Mouse (Mus musculus) MEL (cell line): ENCODE measurements around the gene Hdac7. TPM values are rescaled to one million over a fixed set of nuclear protein-coding genes. Genes with fewer than 3 reads are reported as not detected.
A peak's percentile ranks its signal among the peaks of the same experiment; 100 is the strongest.
"Not testable (repeated sequence)": the region's sequence is repeated elsewhere in the genome, so short reads cannot be mapped to it uniquely, and the experiment has no call there.

Experiments used
- DNase-seq: peaks from one replicate; pipeline ENCODE4 v3.0.0; 2011; ENCODE audit warnings: low read depth, low spot score
- H3K27ac ChIP-seq: 2 replicates; pipeline ENCODE4 v1.5.1; 2012; ENCODE audit warnings: low read depth, mild to moderate bottlenecking, control low read depth, low read length, moderate library complexity; ENCODE audit not compliant: control insufficient read depth
- H3K27me3 ChIP-seq, 2 experiments: fragments of 150-350 bp in 1 of 2; sonication (generic) in 1 of 2; 2 replicates each; pipeline ENCODE4 v1.6.1; 2012; ENCODE audit warnings: low read length in 2 of 2, mild to moderate bottlenecking in 2 of 2, improper control_type of control experiment in 1 of 2, moderate library complexity in 1 of 2; ENCODE audit not compliant: insufficient read depth in 2 of 2, control insufficient read depth in 1 of 2
- H3K36me3 ChIP-seq, 2 experiments: 2 replicates each; pipeline ENCODE4 v1.6.1; 2012 to 2014; ENCODE audit warnings: low read length in 2 of 2, improper control_type of control experiment in 1 of 2, inconsistent platforms in 1 of 2, mild to moderate bottlenecking in 1 of 2; ENCODE audit not compliant: insufficient read depth in 2 of 2, control insufficient read depth in 1 of 2
- H3K4me1 ChIP-seq, 2 experiments: fragments of 150-350 bp in 1 of 2; sonication (generic) in 1 of 2; 2 replicates each; pipeline ENCODE4 v1.6.1; 2012; ENCODE audit warnings: low read length in 2 of 2, improper control_type of control experiment in 1 of 2, mild to moderate bottlenecking in 1 of 2; ENCODE audit not compliant: insufficient read depth in 2 of 2, control insufficient read depth in 1 of 2
- H3K4me3 ChIP-seq, 2 experiments: fragments of 150-350 bp in 1 of 2; sonication (generic) in 1 of 2; 2 replicates each; pipeline ENCODE4 v1.5.1; 2012; ENCODE audit warnings: low read depth in 2 of 2, low read length in 2 of 2, mild to moderate bottlenecking in 2 of 2, moderate library complexity in 2 of 2, control low read depth in 1 of 2, improper control_type of control experiment in 1 of 2; ENCODE audit not compliant: control insufficient read depth in 1 of 2, insufficient read depth in 1 of 2
- H3K79me2 ChIP-seq: 2 replicates; pipeline ENCODE4 v1.6.1; 2012; ENCODE audit warnings: mild to moderate bottlenecking, low read length, moderate library complexity; ENCODE audit not compliant: control insufficient read depth, poor library complexity, insufficient read depth
- H3K9ac ChIP-seq: 2 replicates; pipeline ENCODE4 v1.6.1; 2012; ENCODE audit warnings: low read depth, mild to moderate bottlenecking, control low read depth, low read length, moderate library complexity; ENCODE audit not compliant: control insufficient read depth, poor library complexity, severe bottlenecking
- H3K9me3 ChIP-seq: fragments of 150-350 bp; sonication (generic); replicated peaks from 2 replicates; pipeline ENCODE4 v1.6.1; 2012; ENCODE audit warnings: mild to moderate bottlenecking, low read length, improper control_type of control experiment, moderate library complexity; ENCODE audit not compliant: insufficient read depth
- CHD1 ChIP-seq: IDR thresholded peaks from 2 replicates; pipeline ENCODE4 v1.6.1; 2012; ENCODE audit warnings: low read depth, mild to moderate bottlenecking, inconsistent platforms, low read length, improper control_type of control experiment
- CHD2 ChIP-seq: IDR thresholded peaks from 2 replicates; pipeline ENCODE4 v1.6.1; 2011; ENCODE audit warnings: low read length, improper control_type of control experiment
- E2F4 ChIP-seq: IDR thresholded peaks from 2 replicates; pipeline ENCODE4 v1.6.1; 2011; ENCODE audit warnings: low read depth, low read length, improper control_type of control experiment, borderline replicate concordance
- ELF1 ChIP-seq: IDR thresholded peaks from 2 replicates; pipeline ENCODE4 v1.6.1; 2014; ENCODE audit warnings: low read depth, mild to moderate bottlenecking, inconsistent platforms, low read length, improper control_type of control experiment, moderate library complexity
- GABPA ChIP-seq: IDR thresholded peaks from 2 replicates; pipeline ENCODE4 v1.6.1; 2012; ENCODE audit warnings: low read depth, mild to moderate bottlenecking, inconsistent platforms, low read length, improper control_type of control experiment, moderate library complexity
- GATA1 ChIP-seq: IDR thresholded peaks from 2 replicates; pipeline ENCODE4 v1.6.1; 2011; ENCODE audit warnings: low read depth, low read length, improper control_type of control experiment
- HCFC1 ChIP-seq: IDR thresholded peaks from 2 replicates; pipeline ENCODE4 v1.6.1; 2012; ENCODE audit warnings: low read depth, mild to moderate bottlenecking, inconsistent platforms, low read length, improper control_type of control experiment, moderate library complexity
- MAX ChIP-seq: IDR thresholded peaks from 2 replicates; pipeline ENCODE4 v1.6.1; 2011; ENCODE audit warnings: low read length, improper control_type of control experiment
- MAZ ChIP-seq: IDR thresholded peaks from 2 replicates; pipeline ENCODE4 v1.6.1; 2012; ENCODE audit warnings: low read depth, mild to moderate bottlenecking, inconsistent platforms, low read length, improper control_type of control experiment
- MXI1 ChIP-seq: IDR thresholded peaks from 2 replicates; pipeline ENCODE4 v1.6.1; 2011; ENCODE audit warnings: mild to moderate bottlenecking, low read depth, low read length, improper control_type of control experiment
- MYC ChIP-seq: IDR thresholded peaks from 2 replicates; pipeline ENCODE4 v1.6.1; 2011; ENCODE audit warnings: low read depth, mild to moderate bottlenecking, low read length, improper control_type of control experiment, moderate library complexity
- NRF1 ChIP-seq: IDR thresholded peaks from 2 replicates; pipeline ENCODE4 v1.6.1; 2014; ENCODE audit warnings: low read depth, mild to moderate bottlenecking, inconsistent platforms, low read length, improper control_type of control experiment, moderate library complexity; ENCODE audit not compliant: poor library complexity, insufficient read depth, severe bottlenecking
- POLR2A ChIP-seq, 2 experiments: IDR thresholded peaks; 2 replicates each; pipeline ENCODE4 v1.6.1; 2011 to 2012; ENCODE audit warnings: low read length in 2 of 2, mild to moderate bottlenecking in 2 of 2, control low read depth in 1 of 2, improper control_type of control experiment in 1 of 2, low read depth in 1 of 2, moderate library complexity in 1 of 2; ENCODE audit not compliant: control insufficient read depth in 1 of 2, insufficient read depth in 1 of 2, poor library complexity in 1 of 2
- POLR2AphosphoS2 ChIP-seq: IDR thresholded peaks from 2 replicates; pipeline ENCODE4 v1.6.1; 2011; ENCODE audit warnings: low read length, improper control_type of control experiment
- RCOR1 ChIP-seq: IDR thresholded peaks from 2 replicates; pipeline ENCODE4 v1.6.1; 2012; ENCODE audit warnings: low read depth, mild to moderate bottlenecking, inconsistent platforms, low read length, improper control_type of control experiment
- SMC3 ChIP-seq: IDR thresholded peaks from 2 replicates; pipeline ENCODE4 v1.6.1; 2011; ENCODE audit warnings: low read depth, low read length, improper control_type of control experiment
- TCF12 ChIP-seq: IDR thresholded peaks from 2 replicates; pipeline ENCODE4 v1.6.1; 2014; ENCODE audit warnings: low read depth, mild to moderate bottlenecking, inconsistent platforms, low read length, improper control_type of control experiment, moderate library complexity
- UBTF ChIP-seq: IDR thresholded peaks from 2 replicates; pipeline ENCODE4 v1.6.1; 2012; ENCODE audit warnings: low read depth, mild to moderate bottlenecking, inconsistent platforms, low read length, improper control_type of control experiment, moderate library complexity, borderline replicate concordance; ENCODE audit not compliant: insufficient read depth
- USF2 ChIP-seq, 2 experiments: IDR thresholded peaks; 2 replicates each; pipeline ENCODE4 v1.6.1; 2011 to 2012; ENCODE audit warnings: improper control_type of control experiment in 2 of 2, low read length in 2 of 2, borderline replicate concordance in 1 of 2, inconsistent platforms in 1 of 2, low read depth in 1 of 2, mild to moderate bottlenecking in 1 of 2; ENCODE audit not compliant: insufficient read depth in 1 of 2
- ZC3H11A ChIP-seq: IDR thresholded peaks from 2 replicates; pipeline ENCODE4 v1.6.1; 2012; ENCODE audit warnings: low read depth, mild to moderate bottlenecking, inconsistent platforms, low read length, improper control_type of control experiment
- ZKSCAN1 ChIP-seq: IDR thresholded peaks from 2 replicates; pipeline ENCODE4 v1.6.1; 2012; ENCODE audit warnings: low read depth, mild to moderate bottlenecking, inconsistent platforms, low read length, improper control_type of control experiment, moderate library complexity
- ZMIZ1 ChIP-seq: IDR thresholded peaks from 2 replicates; pipeline ENCODE4 v1.6.1; 2012; ENCODE audit warnings: low read depth, mild to moderate bottlenecking, inconsistent platforms, low read length, improper control_type of control experiment, moderate library complexity
- ZNF384 ChIP-seq: IDR thresholded peaks from 2 replicates; pipeline ENCODE4 v1.6.1; 2012; ENCODE audit warnings: low read depth, mild to moderate bottlenecking, inconsistent platforms, low read length, improper control_type of control experiment
- polyA plus RNA-seq, 2 experiments: library from polyadenylated mRNA; stranded (reverse) in 1 of 2; unstranded in 1 of 2; fragments of >175 nt in 1 of 2; fragments of >200 nt in 1 of 2; gene quantifications; 2 replicates each; pipeline versions ENCODE4 v1.2.1 to v1.2.4; 2012; ENCODE audit warnings: low replicate concordance in 2 of 2, low read depth in 1 of 2; ENCODE audit not compliant: insufficient read length in 2 of 2, insufficient read depth in 1 of 2, missing spikeins in 1 of 2
- total RNA-seq: library from RNA; depleted of rRNA; stranded (reverse); fragments of 300-350 nt; gene quantifications from 2 replicates; pipeline ENCODE4 v1.2.3, GENCODE M21; 2012

The Hdac7 gene
- total and polyA plus RNA-seq, 3 experiments: 100 to 389 TPM; not detected in 1

GRCm38 (mm10) chr15:97871055-97872030 lies 27.0 kb upstream of the Hdac7 start:
- peaks cover 11% of the 10 kb centered on the region in 2 experiments for H3K36me3 ChIP-seq
- H3K79me2 ChIP-seq: no peaks in the 10 kb centered on the region
- no peak overlapping the region for H3K9ac ChIP-seq
- no peak overlapping the region for H3K4me3 ChIP-seq
- no peak for DNase-seq
- no peaks in the 10 kb centered on the region for H3K27me3 ChIP-seq
- no peaks in the 10 kb centered on the region for H3K9me3 ChIP-seq
- TF ChIP-seq USF2 (IDR thresholded peaks at IDR 0.05; ENCODE audit: borderline replicate concordance in 1 of 2, insufficient read depth in 1 of 2, low read depth in 1 of 2, low read length in 2 of 2) (no peak), POLR2AphosphoS2 (no peak; the same call in 1 of the 2 replicates), ZKSCAN1 (0 out of 2 replicates have a peak, but pooled peaks have one; percentile 10), HCFC1 (no peak)
- H3K27ac ChIP-seq: no peak overlapping the region
- H3K4me1 ChIP-seq: peaks cover 7 to 15% of the 10 kb centered on the region in 2 experiments

GRCm38 (mm10) chr15:97870116-97870515 lies 25.8 kb upstream of the Hdac7 start:
- H3K79me2 ChIP-seq, H3K27ac ChIP-seq: not testable (repeated sequence)
- 0 out of 2 replicates have a peak, but pooled peaks have one; percentile 39 for TF ChIP-seq ZNF384
- TF ChIP-seq, all 39 proteins: peak for 1; not testable (repeated sequence) for 38
- not testable (repeated sequence) for DNase-seq, H3K9me3 ChIP-seq, H3K9ac ChIP-seq, H3K4me3 ChIP-seq, H3K27me3 ChIP-seq
- H3K4me1 ChIP-seq: peaks cover 11 to 17% of the 10 kb centered on the region in 2 experiments
- H3K36me3 ChIP-seq: peaks cover 14 to 15% of the 10 kb centered on the region in 2 experiments

GRCm38 (mm10) chr15:97868985-97869384 lies 24.7 kb upstream of the Hdac7 start:
- Histone ChIP-seq H3K79me2 (no peaks in the 10 kb centered on the region), H3K9me3 (no peaks in the 10 kb centered on the region), H3K4me3 (no peak overlapping the region), H3K27me3 (no peaks in the 10 kb centered on the region), H3K9ac (no peak overlapping the region), H3K27ac (peak overlapping the region; percentile 46), H3K4me1 (peaks cover 22 to 29% of the 10 kb centered on the region in 2 experiments), H3K36me3 (peaks cover 17 to 21% of the 10 kb centered on the region in 2 experiments)
- peak; percentile 89 for DNase-seq
- no peak for TF ChIP-seq NRF1
- TF ChIP-seq RCOR1: peak; percentile 61
- no peak for TF ChIP-seq ZMIZ1
- TF ChIP-seq CHD1: no peak
- no peak; a peak in 1 of 4 replicates for TF ChIP-seq POLR2A (IDR thresholded peaks at IDR 0.05; ENCODE audit: control insufficient read depth in 1 of 2, insufficient read depth in 1 of 2, low read depth in 1 of 2, low read length in 2 of 2, poor library complexity in 1 of 2)
- peak; percentile 59 for TF ChIP-seq HCFC1
- TF ChIP-seq ZNF384: no peak
- no peak for TF ChIP-seq SMC3
- peak; percentile 60; the same call in 1 of the 2 replicates for TF ChIP-seq TCF12
- TF ChIP-seq ZC3H11A: no peak
- no peak for TF ChIP-seq MAZ
- no peak for TF ChIP-seq GABPA
- TF ChIP-seq E2F4: no peak
- peak; percentile 26; the same call in 1 of the 2 replicates for TF ChIP-seq POLR2AphosphoS2
- TF ChIP-seq UBTF: no peak
- TF ChIP-seq MAX: peak; percentile 71
- TF ChIP-seq MYC: peak; percentile 43; the same call in 1 of the 2 replicates
- no peak for TF ChIP-seq CHD2
- TF ChIP-seq ELF1: no peak
- 0 out of 2 replicates have a peak, but pooled peaks have one; percentile 48 for TF ChIP-seq MXI1
- peak; percentile 17; the same call in 1 of the 2 replicates for TF ChIP-seq GATA1
